Mouse (Mus musculus): ENCODE results near the gene Tbc1d24. TPM values are rescaled to one million over a fixed set of nuclear protein-coding genes. Genes with fewer than 3 reads are reported as not detected.

Gene Tbc1d24
- total RNA-seq, 2 experiments from 2014 or later, result 4.0 to 7.1 TPM

DNA sequence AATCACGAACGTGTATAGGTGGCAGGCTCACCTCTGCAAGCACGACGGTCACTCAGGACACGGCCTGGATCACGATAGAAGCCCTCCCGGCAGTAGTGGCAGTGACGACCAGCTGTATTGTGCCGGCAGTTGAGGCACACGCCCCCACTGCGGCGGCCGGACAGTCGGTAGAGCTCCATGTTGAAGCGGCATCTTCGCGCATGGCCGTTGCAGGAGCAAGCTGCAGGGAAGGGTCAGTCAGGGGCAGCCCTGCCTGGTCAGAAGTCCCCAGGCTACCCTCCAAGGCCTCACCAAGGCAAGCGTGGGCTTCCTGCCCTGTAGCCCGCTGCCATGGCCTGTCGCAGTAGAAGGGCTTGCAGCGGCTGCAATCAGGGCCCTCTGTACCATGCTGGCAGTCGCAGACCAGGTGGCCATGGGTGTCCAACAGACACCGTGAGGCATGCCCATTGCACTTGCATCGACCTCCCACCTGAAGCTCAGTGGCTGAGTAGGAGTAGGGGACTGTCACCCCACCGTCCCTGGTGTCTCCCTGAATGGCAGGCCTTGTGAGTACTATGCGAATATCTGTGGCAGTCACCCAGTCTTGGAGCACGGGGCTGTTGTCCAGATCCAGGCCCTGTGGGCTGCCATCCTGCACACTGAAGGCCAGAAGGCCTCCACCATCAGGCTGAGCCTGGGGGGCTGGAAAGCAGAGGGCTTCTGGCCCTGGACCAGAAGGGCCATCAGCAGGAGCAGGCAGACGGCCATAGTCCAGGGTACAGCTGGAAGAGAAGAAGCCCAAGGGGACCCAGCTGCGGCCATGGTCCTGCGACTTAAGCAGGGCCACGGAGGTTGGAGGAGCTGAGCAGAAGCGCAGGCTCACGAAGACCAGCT lies 2.6 kb upstream of the Tbc1d24 start:
- H3K27ac ChIP-seq, result peak overlapping the region; percentile 70; the same call in 1 of the 2 replicates
- intact Hi-C loops (cut with DNase I), result no loop called here
- peak; percentile 32 for DNase-seq
- H3K4me3 ChIP-seq, result peak overlapping the region; percentile 77
- no peak for TF ChIP-seq CTCF (IDR thresholded peaks at IDR 0.05)

- intact Hi-C loops (cut with DNase I), result no loop called here
- peak; percentile 66 for DNase-seq
- TF ChIP-seq CTCF (IDR thresholded peaks at IDR 0.05), result peak; percentile 12; the same call in 1 of the 2 replicates
- Histone ChIP-seq H3K4me3 (peak overlapping the region; percentile 75), H3K27ac (no peak overlapping the region)
Observed at GRCm38 (mm10) chr17:24206451-24207351, 1.3 kb upstream of the Tbc1d24 start.

DNA sequence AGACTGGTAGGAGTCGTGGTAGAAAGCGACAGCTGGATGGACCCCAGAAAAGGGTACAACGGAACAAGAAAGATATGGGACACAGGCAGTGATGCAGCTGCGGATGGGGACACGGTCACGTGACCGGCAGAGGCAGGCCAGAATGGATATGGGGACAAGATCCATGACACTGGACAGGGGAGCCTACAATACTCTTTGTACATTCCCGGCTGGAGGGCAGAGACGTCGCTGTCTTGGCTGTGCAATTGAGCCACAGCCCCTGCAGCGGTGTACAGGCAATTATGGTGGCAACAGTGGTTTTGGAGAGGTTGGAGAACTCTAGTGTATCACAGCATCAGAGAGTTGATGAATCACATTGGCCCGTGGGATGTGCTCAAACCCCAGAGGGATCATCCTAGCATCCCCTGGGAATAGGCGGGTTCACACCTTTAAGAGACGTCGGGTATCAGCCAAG lies 573 bp upstream of the Tbc1d24 start:
- no peak for TF ChIP-seq CTCF (IDR thresholded peaks at IDR 0.05)
- intact Hi-C loops (cut with DNase I), result no loop called here
- Histone ChIP-seq H3K27ac (peak overlapping the region; percentile 87), H3K4me3 (peak overlapping the region; percentile 75)
- peak; percentile 61 for DNase-seq

GRCm38 (mm10) chr17:24204846-24205245 lies 516 bp downstream of the Tbc1d24 start:
- Histone ChIP-seq H3K27ac (peak overlapping the region; percentile 87), H3K4me3 (peak overlapping the region; percentile 75)
- DNase-seq, result peak; percentile 35
- TF ChIP-seq CTCF (IDR thresholded peaks at IDR 0.05), result no peak
- intact Hi-C loops (cut with DNase I), result no loop called here

DNA sequence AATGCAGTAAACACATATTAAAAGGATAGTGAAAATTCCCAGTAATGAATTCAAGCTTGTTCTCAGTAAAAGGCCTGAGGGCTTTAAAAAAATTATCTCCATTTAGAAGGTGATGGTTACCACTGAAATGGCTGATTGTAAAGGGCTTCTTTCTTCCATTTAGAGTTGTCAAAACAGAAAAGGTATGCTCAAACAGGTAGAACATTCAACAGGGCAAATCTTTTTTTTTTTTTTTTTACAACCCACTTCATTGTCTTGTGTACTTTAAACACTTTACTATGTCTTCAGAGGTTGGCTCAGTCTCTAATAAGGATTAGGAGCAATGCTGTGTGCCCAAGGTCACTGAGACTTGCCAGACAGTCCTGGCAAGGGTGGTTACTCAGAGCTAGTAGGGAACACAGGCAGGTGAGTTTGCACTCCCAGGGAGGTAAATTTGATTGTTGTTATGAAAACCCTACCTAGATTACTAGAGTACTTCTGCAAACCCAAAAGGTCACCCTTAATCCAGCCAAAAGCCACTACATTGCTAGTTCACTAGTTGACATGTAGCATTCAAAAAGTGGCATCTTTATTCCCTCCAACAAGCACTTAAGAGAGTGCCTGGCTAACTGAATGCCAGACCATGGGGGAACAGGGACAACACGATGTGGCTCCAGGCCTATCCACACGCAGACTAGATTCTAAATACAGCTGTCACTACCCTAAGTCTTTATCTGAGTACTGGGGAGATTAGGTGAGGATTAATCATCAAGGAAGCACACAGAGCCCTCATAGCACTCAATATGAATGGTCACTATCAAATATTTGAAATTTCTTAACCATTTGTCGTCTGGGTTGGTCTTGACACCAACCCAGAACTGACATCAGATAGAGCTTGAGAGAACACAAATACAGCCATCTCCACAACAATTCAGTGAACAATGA lies 1.5 kb downstream of the Tbc1d24 start:
- peak overlapping the region; percentile 87 for H3K27ac ChIP-seq
- H3K4me3 ChIP-seq, result 0 out of 2 replicates have a peak overlapping the region, but pooled peaks have one; percentile 75
- TF ChIP-seq CTCF (IDR thresholded peaks at IDR 0.05), result no peak
- intact Hi-C loops (cut with DNase I), result no loop called here
- DNase-seq, result no peak

GRCm38 (mm10) chr17:24203068-24203467 lies 2.3 kb downstream of the Tbc1d24 start:
- intact Hi-C loops (cut with DNase I), result no loop called here
- H3K27ac ChIP-seq, result no peak overlapping the region
- H3K4me3 ChIP-seq, result no peak overlapping the region
- TF ChIP-seq CTCF (IDR thresholded peaks at IDR 0.05), result no peak
- no peak for DNase-seq

DNA sequence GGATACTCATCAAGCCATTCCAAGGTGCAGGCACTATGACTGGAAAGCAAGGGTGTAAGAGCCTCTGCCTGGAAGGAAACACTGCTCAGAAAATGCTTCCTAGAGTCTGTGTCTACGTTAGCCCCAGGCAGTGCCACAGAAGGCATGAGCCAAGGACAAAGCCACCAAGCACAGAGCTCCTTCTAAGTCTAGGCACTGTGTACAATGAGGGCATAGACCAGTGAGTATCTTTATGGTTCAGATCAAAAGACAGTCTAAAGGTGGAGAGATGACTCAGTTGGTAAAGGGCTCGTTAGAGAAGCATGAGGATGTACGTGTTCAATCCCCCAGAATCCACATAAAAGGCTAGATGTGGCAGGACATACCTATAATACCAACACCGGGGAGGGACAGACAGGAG lies 4.3 kb downstream of the Tbc1d24 start:
- no peak overlapping the region for H3K4me3 ChIP-seq
- no peak for TF ChIP-seq CTCF (IDR thresholded peaks at IDR 0.05)

GRCm38 (mm10) chr17:24199741-24200140 lies 5.6 kb downstream of the Tbc1d24 start:
- no peak for DNase-seq
- no peak overlapping the region for H3K4me3 ChIP-seq
- intact Hi-C loops (cut with DNase I), result no loop called here
- no peak for TF ChIP-seq CTCF (IDR thresholded peaks at IDR 0.05)
- no peak overlapping the region for H3K27ac ChIP-seq

More for the DNA sequence above, 4.3 kb downstream of the Tbc1d24 start:
- intact Hi-C loops (cut with DNase I), result no loop called here
- no peak overlapping the region for H3K27ac ChIP-seq
- no peak for DNase-seq

- no peak for TF ChIP-seq CTCF (IDR thresholded peaks at IDR 0.05)
- peak; percentile 39 for DNase-seq
- no peak overlapping the region for H3K27ac ChIP-seq
- intact Hi-C loops (cut with DNase I), result no loop called here
- H3K4me3 ChIP-seq, result no peak overlapping the region
Observed at GRCm38 (mm10) chr17:24199252-24199651, 6.1 kb downstream of the Tbc1d24 start.

DNA sequence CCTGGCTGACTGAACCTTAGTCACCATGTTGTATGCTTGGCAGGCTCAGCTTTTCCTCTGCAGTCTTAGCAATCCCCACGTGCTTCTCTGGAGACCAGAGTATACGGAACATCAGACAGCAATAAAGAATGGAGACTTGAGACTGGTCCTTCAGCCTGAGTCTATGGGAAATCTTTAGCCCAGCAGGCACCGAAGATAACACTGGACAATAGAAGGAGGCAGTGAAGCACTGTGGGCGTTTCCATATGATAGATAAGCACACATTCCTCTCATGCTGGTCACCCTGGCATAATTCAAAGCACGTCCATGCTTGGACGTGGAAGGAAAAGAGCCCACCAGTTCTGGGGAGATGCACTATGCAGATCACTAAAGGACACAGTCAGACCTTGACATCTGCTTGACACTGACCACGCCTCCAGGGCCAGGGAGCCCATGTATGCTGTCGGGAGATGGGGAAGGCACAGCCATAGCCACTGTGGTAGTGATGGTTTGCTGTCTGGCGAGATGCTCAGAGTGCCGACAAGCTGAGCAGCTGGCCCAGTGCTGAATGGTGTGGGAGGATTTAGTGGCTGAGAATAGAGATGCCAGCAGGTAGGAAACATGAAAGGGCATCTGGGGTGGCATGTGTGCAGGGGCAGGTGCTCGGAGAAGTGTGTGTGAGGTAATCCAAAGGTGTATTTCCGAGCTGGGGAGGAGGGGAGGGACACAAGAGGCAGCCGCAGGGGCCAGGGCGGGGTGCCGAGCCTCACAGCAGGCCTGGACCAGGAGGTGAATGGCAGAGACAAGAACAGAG lies 8.1 kb downstream of the Tbc1d24 start:
- Histone ChIP-seq H3K4me3 (no peak overlapping the region), H3K27ac (no peak overlapping the region)
- intact Hi-C loops (cut with DNase I), result no loop called here
- no peak for DNase-seq
- no peak for TF ChIP-seq CTCF (IDR thresholded peaks at IDR 0.05)

- TF ChIP-seq CTCF (IDR thresholded peaks at IDR 0.05), result no peak
- no peak for DNase-seq
- intact Hi-C loops (cut with DNase I), result no loop called here
- no peak overlapping the region for H3K4me3 ChIP-seq
- no peak overlapping the region for H3K27ac ChIP-seq
Observed at GRCm38 (mm10) chr17:24195349-24195748, 10.0 kb downstream of the Tbc1d24 start.
